Mouse (Mus musculus): ENCODE measurements around the gene Plxna3. TPM values are rescaled to one million over a fixed set of nuclear protein-coding genes. Genes with fewer than 3 reads are reported as not detected.

The Plxna3 gene
- total RNA-seq (2021), result 1 to 10 TPM; 1.6 TPM
- long read RNA-seq, experiment 1, result 0 reads
- long read RNA-seq, experiment 2, partial matches to known transcripts, result 0 of 1 reads
- long read RNA-seq, experiment 2, other reads (novel, unspliced or antisense), result 1 of 1 reads

GRCm38 (mm10) chrX:74328725-74329161 is at the start of gene Plxna3:
Gene Plxna3, plus strand, starts transcription at chrX:74329066.
- intact Hi-C loops (cut with DNase I; ENCODE audit: low total_unique reads), result no loop called here
- DNase-seq, result peak; percentile 71

- DNase-seq, result no peak
- intact Hi-C loops (cut with DNase I; ENCODE audit: low total_unique reads), result no loop called here
These were observed 47.7 kb upstream of the Plxna3 start for GRCm38 (mm10) chrX:74281041-74281731.

GRCm38 (mm10) chrX:74281732-74282394 is 47.0 kb upstream of the Plxna3 start, which contains the start of the genes Taz and Dnase1l1:
Gene Taz, plus strand, starts transcription at chrX:74281912.
Gene Dnase1l1, minus strand, starts transcription at chrX:74282337.
- intact Hi-C loops (cut with DNase I; ENCODE audit: low total_unique reads), result no loop called here
- DNase-seq, result peak; percentile 82

GRCm38 (mm10) chrX:74282395-74283091 is 46.3 kb upstream of the Plxna3 start:
- intact Hi-C loops (cut with DNase I; ENCODE audit: low total_unique reads), result no loop called here

GRCm38 (mm10) chrX:74283092-74283437 is 45.8 kb upstream of the Plxna3 start:
- intact Hi-C loops (cut with DNase I; ENCODE audit: low total_unique reads), result no loop called here
- no peak for DNase-seq

More at GRCm38 (mm10) chrX:74282395-74283091, 46.3 kb upstream of the Plxna3 start:
- DNase-seq, result peak; percentile 85

- DNase-seq, result no peak
- intact Hi-C loops (cut with DNase I; ENCODE audit: low total_unique reads), result no loop called here
These were observed 35.4 kb upstream of the Plxna3 start for GRCm38 (mm10) chrX:74293431-74293830.

- DNase-seq, result peak; percentile 91
- intact Hi-C loops (cut with DNase I; ENCODE audit: low total_unique reads), result no loop called here
These were observed 32.1 kb upstream of the Plxna3 start, which contains the start of gene Atp6ap1 for GRCm38 (mm10) chrX:74296538-74297448. Gene Atp6ap1, plus strand, starts transcription at chrX:74297097.

- DNase-seq, result no peak
- intact Hi-C loops (cut with DNase I; ENCODE audit: low total_unique reads), result no loop called here
These were observed 30.5 kb upstream of the Plxna3 start for GRCm38 (mm10) chrX:74298348-74298747.

- DNase-seq, result no peak
- intact Hi-C loops (cut with DNase I; ENCODE audit: low total_unique reads), result no loop called here
These were observed 29.1 kb upstream of the Plxna3 start for GRCm38 (mm10) chrX:74299721-74300120.

- DNase-seq, result peak; percentile 63
- intact Hi-C loops (cut with DNase I; ENCODE audit: low total_unique reads), result no loop called here
These were observed 23.8 kb upstream of the Plxna3 start, which contains the start of gene Gdi1 for GRCm38 (mm10) chrX:74304867-74305700. Gene Gdi1, plus strand, starts transcription at chrX:74304998.

- intact Hi-C loops (cut with DNase I; ENCODE audit: low total_unique reads), result no loop called here
- peak; percentile 89 for DNase-seq
These were observed 16.1 kb upstream of the Plxna3 start, which contains the start of gene Fam50a for GRCm38 (mm10) chrX:74312540-74313464. Gene Fam50a, plus strand, starts transcription at chrX:74313033.

- DNase-seq, result no peak
These were observed 377 bp downstream of the Plxna3 start for GRCm38 (mm10) chrX:74329215-74329671.

GRCm38 (mm10) chrX:74330166-74330930 is 1.5 kb downstream of the Plxna3 start:
- intact Hi-C loops (cut with DNase I; ENCODE audit: low total_unique reads), result no loop called here

More at GRCm38 (mm10) chrX:74329215-74329671, 377 bp downstream of the Plxna3 start:
- intact Hi-C loops (cut with DNase I; ENCODE audit: low total_unique reads), result no loop called here

GRCm38 (mm10) chrX:74352645-74353466 is 24.0 kb downstream of the Plxna3 start:
- intact Hi-C loops (cut with DNase I; ENCODE audit: low total_unique reads), result no loop called here
- DNase-seq, result no peak

More at GRCm38 (mm10) chrX:74330166-74330930, 1.5 kb downstream of the Plxna3 start:
- DNase-seq, result no peak

GRCm38 (mm10) chrX:74353467-74353770 is 24.6 kb downstream of the Plxna3 start, which contains the start of gene Lage3:
Gene Lage3, minus strand, starts transcription at chrX:74353618.
- intact Hi-C loops (cut with DNase I; ENCODE audit: low total_unique reads), result no loop called here
- DNase-seq, result peak; percentile 84

Measured in gastrocnemius, postnatal 14 days (tissue).